Mouse (Mus musculus): ENCODE measurements around the gene Cln3. TPM values are rescaled to one million over a fixed set of nuclear protein-coding genes. Genes with fewer than 3 reads are reported as not detected.

The Cln3 gene
- total RNA-seq, 2 experiments from 2014 or later = 20.4 to 21.5 TPM

- intact Hi-C loops (cut with DNase I) = no loop called here
- peak; percentile 18 to 72 for DNase-seq (ENCODE audit: low spot score in 2 of 2)
Measured at GRCm38 (mm10) chr7:126537820-126538585, 47.6 kb downstream of the Cln3 start.

DNA sequence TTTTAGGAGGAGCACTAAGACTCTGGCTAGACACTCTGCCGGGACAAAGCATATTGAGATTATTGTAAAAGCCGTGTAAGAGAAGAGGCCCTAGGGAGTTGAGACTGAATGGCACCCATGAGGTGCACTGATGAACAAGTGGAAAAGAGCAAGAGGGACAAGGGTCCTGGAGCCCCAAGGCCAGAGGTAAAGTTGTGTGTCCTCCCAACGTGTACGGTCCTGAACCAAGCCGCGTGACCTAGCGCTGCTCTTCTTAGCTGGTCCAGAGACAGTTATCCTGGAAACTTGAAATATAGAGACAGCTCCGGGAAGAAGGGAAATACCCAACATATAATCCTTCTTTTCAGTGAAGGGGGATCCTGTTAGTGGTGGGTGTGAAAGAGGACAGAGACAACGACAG lies 49.2 kb downstream of the Cln3 start:
- intact Hi-C loops (cut with DNase I) = no loop called here
- DNase-seq (ENCODE audit: low spot score in 2 of 2) = no peak

DNA sequence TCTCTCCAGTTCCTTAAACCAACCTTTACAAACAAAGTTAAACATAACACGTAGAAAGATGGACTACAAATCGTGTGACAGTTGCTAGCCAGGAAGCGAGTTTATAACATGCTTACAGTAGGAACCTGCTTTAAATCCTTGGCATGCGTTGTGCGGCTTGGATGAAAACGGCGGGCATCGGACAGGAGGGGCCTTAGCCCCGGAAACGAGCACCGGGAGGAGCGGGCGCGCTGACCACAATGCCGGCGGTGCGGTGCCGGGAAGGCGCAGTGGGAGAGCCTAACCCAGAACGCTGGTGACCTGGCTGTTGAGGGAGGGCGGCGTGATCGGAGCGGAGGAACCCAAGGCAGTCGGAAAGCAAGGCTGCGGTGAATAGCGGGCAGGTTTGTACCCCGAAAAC lies 49.9 kb downstream of the Cln3 start:
- intact Hi-C loops (cut with DNase I) = no loop called here
- DNase-seq (ENCODE audit: low spot score in 2 of 2) = no peak

- no peak for DNase-seq (ENCODE audit: low spot score in 2 of 2)
- intact Hi-C loops (cut with DNase I) = no loop called here
Measured at GRCm38 (mm10) chr7:126533434-126533833, 52.2 kb downstream of the Cln3 start.

- peak; percentile 58 to 67 for DNase-seq (ENCODE audit: low spot score in 2 of 2)
Measured at GRCm38 (mm10) chr7:126528166-126528577, 57.4 kb downstream of the Cln3 start.

GRCm38 (mm10) chr7:126523316-126523715 lies 62.3 kb downstream of the Cln3 start:
- intact Hi-C loops (cut with DNase I) = no loop called here
- no peak for DNase-seq (ENCODE audit: low spot score in 2 of 2)

More at GRCm38 (mm10) chr7:126528166-126528577, 57.4 kb downstream of the Cln3 start:
- intact Hi-C loops (cut with DNase I) = loop anchor here (1.0 to 5.0 kb wide), 3 partner anchors 47 to 206 kb away; partner anchors contain the start of gene Nfatc2ip

Small RNA genes lying within 50 kb of the gene (microRNA-seq; reads per million reads assigned to microRNA genes)
- gene Mir7059 = 15.8 to 16.1 reads per million in 2 experiments

Other genes with a start within 250 kb of the Cln3 start
- gene Lat, start 216.2 kb downstream of the Cln3 start, total RNA-seq (2021) = under 1 TPM; 0.30 to 0.33 TPM
- 10 to 100 TPM; 83.2 to 86.3 TPM for gene Spns1, start 208.4 kb downstream of the Cln3 start, total RNA-seq (2021)
- 1 to 10 TPM; 5.1 to 7.4 TPM for gene Nfatc2ip, start 189.1 kb downstream of the Cln3 start, total RNA-seq (2021)
- gene Cd19, start 170.9 kb downstream of the Cln3 start, total RNA-seq (2021) = not detected
- 10 to 100 TPM; 11.4 to 12.6 TPM for gene Rabep2, start 157.1 kb downstream of the Cln3 start, total RNA-seq (2021)
- under 1 TPM in 1 of 2 experiments, not detected in 1; 0.21 TPM for gene Atp2a1, start 122.7 kb downstream of the Cln3 start, total RNA-seq (2021)
- 10 to 100 TPM; 68.4 to 75.0 TPM for gene Sh2b1, start 110.4 kb downstream of the Cln3 start, total RNA-seq (2021)
- 10 to 100 TPM; 81.4 to 87.8 TPM for gene Tufm, start 98.5 kb downstream of the Cln3 start, total RNA-seq (2021)
- gene Atxn2l, start 82.4 kb downstream of the Cln3 start, total RNA-seq (2021) = 100 to 1,000 TPM; 116 to 119 TPM
- gene Eif3c, start 19.4 kb downstream of the Cln3 start, total RNA-seq (2021) = 100 to 1,000 TPM; 182 to 186 TPM
- gene Apobr, start 875 bp downstream of the Cln3 start, total RNA-seq (2021) = under 1 TPM; 0.26 to 0.32 TPM
- gene Il27, start 9.1 kb upstream of the Cln3 start, total RNA-seq (2021) = not detected
- gene Nupr1, start 45.0 kb upstream of the Cln3 start, total RNA-seq (2021) = 10 to 100 TPM; 11.5 to 15.9 TPM
- gene Sgf29, start 63.5 kb upstream of the Cln3 start, total RNA-seq (2021) = 10 to 100 TPM; 32.0 to 33.8 TPM
- 10 to 100 TPM in 1 of 2 experiments, 1 to 10 TPM in 1; 6.7 to 12.7 TPM for gene Sult1a1, start 90.6 kb upstream of the Cln3 start, total RNA-seq (2021)
- gene Bola2, start 109.6 kb upstream of the Cln3 start, total RNA-seq (2021) = 100 to 1,000 TPM; 108 to 113 TPM
- gene Slx1b, start 110.0 kb upstream of the Cln3 start, total RNA-seq (2021) = 10 to 100 TPM; 13.6 to 15.9 TPM
- 100 to 1,000 TPM; 173 to 185 TPM for gene Coro1a, start 122.0 kb upstream of the Cln3 start, total RNA-seq (2021)
- 100 to 1,000 TPM; 209 to 214 TPM for gene Mapk3, start 173.8 kb upstream of the Cln3 start, total RNA-seq (2021)
- 1 to 10 TPM; 2.0 to 2.5 TPM for gene Gdpd3, start 180.5 kb upstream of the Cln3 start, total RNA-seq (2021)
- 100 to 1,000 TPM; 247 to 269 TPM for gene Ypel3, start 191.1 kb upstream of the Cln3 start, total RNA-seq (2021)
- gene Tbx6, start 195.7 kb upstream of the Cln3 start, total RNA-seq (2021) = under 1 TPM; 0.51 to 0.92 TPM
- gene Ppp4c, start 206.7 kb upstream of the Cln3 start, total RNA-seq (2021) = 10 to 100 TPM; 48.9 to 49.6 TPM
- 100 to 1,000 TPM; 117 to 118 TPM for gene Fam57b, start 211.9 kb upstream of the Cln3 start, total RNA-seq (2021)
- gene 4930451I11Rik, start 245.8 kb upstream of the Cln3 start, total RNA-seq (2021) = not detected